Mouse (Mus musculus) T-helper 1 cell (primary cell): ENCODE results near the gene Cyp2w1.
"Not testable (repeated sequence)": the region's sequence is repeated elsewhere in the genome, so short reads cannot be mapped to it uniquely, and the experiment has no call there.

Experiments used
- in situ Hi-C: fragments of 300-600 bp; cut with MboI, MseI; formaldehyde crosslinking; loops from one replicate; pipeline ENCODE4 v1.15.1; 2025; ENCODE audit warnings: high pct_unique_total_duplicates

Gene Cyp2w1

DNA sequence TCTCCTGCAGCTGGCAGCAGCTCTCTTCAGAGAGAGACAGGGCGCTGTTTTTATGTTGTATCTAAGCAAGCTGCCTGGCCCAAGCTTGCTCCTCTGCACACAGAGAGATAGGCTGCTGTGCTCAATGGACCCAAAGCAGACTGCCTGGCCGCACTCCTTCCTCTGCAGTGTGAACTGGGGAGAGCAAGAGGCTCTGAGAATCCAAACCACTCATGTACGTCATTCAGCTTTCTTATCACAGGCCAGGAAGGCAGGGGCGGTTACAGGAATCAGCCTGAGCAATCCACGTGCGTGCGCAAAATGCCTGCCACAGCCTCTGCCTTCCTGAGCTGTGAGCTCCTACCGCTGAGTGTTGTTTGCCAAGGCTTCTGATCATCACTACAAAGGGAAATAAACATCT lies 30.3 kb downstream of the Cyp2w1 start:
- in situ Hi-C loops: no loop called here

DNA sequence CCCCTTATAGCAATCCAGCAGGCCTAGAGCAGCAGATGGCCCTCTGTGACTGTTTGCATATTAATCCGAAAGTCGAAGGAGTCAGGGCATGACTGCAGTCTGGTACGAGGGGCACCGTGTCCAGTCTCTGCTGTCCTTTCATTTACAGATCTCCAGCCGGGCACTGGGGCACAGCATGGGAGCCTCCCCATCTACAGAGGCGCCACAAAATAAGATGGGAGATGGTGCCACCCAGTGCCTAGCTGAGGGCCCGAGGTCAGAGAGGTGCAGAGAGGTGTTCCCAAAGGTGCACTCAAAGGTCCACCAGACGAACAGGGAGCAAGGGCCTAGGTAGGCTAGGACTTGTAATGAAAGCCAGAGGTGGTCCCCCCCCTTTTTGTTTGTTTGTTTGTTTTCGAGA lies 30.8 kb downstream of the Cyp2w1 start:
- in situ Hi-C loops: no loop called here

DNA sequence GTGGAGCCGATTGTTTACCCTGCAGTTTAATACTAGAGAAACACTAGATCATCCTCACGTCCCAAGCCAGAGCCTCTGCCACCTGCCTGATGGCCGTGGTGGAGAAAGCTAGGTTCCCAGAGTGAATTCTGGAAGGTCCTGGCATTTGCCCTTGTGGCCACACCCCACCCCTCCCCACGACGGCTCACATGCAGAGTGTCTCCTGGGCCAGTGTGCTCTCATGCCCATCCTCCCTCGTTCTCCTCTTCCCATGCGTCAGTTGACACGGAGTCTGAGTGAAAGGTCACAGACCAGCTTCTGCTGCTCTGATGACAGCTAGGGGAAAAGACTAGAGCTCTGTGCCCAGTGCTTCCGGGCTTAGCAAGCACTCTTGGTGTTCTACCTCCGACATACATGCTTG lies 32.1 kb downstream of the Cyp2w1 start:
- in situ Hi-C loops: no loop called here

DNA sequence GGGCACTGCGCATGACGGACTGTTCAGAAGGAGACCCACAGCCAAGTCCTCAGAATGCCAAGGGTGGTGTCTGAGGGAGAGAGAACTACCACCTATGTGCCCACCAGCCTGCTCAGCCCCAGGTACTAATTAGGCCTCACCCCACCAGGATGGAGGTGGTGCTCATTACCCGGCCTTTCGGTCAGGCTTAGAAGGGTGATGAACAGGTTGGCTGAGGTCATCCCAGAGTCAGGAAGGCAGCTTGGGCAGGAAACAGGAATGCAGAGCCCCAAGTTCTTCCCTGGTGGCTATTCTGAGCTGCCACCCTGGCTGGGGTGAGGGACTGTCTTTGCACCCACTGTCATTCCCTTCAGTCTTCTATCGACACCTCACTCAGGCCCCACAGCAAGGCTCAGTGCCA lies 33.6 kb downstream of the Cyp2w1 start:
- in situ Hi-C loops: no loop called here

DNA sequence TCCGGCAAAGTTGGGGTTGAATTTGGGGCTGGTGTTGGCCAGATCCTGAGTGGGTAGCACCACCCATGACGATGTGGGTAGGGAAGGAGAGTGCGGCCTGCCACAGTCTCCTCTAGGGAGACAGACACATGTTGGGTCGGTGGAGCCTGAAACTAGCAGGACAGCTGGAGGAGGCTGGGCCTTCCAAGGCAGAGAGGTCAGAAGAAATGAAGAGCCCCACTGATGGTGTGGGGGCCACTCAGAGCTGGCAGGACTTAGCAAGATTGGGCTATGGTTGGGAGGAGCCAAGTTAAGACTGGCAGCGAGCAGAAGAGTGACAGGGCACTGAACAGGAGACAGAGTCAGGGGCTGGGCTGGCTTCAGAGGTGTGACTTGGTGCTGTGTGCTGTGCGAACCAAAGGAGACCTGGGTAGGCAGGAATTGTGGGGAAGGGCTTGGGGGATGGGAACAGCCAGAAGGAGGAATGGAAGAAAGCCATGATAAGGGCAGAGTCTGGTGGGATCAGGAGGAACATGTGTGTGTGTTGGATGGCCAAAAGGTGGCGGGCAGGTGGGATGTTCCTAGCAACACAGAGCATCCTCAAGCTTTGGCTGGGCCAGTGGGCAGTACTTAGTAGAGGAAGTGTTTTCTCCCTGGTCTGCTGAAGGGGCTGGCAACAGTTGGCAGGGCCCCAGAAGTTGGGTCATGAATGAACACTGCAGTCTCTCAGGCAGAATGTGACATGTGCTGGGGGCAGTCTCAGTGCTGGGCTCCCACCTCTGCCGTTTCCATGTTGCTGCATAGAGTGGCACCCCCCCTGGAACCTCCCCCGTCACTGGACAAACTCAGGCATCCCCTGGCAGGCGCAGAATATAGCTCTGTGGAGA lies 35.1 kb downstream of the Cyp2w1 start:
- in situ Hi-C loops: no loop called here

DNA sequence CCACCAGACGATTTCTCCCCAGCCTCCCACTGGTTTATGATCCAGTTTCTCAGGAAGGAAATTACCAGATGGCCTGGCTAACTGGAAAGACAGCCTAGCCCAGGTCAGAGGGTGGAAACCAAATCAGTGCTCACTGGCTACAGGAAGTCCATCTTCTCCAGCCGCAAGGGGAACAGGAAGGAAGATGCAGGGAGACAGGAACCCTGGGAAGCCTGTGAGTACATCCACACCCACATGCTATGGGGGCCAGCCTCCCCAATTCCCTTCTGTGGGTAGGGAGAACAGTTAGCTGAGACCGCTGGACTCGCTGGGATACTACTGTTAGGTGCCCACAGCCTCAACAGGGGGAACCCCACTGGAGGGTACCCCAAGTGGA lies 35.8 kb downstream of the Cyp2w1 start:
- in situ Hi-C loops: no loop called here

DNA sequence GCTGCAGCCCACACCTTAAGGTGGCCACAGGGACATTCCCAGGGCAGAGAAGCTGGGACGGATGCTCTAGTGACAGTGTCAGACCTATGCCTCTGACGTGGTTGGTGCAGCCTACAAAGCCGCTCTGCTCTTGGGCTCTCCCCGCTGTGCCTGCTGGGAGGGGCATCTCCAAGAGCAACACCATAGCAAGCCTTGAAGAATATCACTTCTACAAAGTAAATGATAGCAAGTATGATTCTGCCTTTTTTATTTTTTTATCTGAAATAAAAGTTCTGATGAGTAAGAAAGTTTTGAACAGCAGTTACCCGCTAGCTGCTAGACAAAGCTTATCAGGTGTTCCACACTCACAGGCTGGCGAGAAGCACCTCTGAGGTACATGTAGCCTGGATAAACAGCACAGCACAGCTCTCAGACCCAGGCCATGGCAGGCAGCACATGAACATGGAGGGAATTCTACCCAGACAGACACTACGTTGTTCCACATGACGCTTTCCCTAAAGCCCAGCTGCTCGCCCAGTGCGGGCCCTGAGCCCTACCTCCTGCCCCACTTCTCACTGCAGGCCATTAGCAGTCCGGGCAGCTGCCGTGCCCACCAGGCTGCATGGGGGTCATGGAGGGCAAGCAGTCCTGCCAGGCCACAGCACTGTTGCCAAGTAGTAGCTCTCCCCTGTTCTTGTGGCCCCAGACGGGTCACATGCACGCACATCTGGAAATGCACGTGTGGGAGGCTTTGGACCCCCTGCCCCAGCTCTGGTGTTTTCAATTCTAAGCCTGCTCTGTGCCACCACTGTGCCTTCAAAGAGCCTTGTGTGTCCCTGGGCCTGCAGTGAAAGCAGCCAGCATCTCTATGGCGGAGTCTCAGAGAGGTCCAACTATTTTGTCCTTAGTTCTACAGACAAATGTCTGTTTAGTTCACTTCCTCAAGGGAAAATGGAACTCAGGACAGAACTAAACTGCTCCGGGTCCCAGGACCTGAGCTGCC lies 36.6 kb downstream of the Cyp2w1 start:
- in situ Hi-C loops: no loop called here

DNA sequence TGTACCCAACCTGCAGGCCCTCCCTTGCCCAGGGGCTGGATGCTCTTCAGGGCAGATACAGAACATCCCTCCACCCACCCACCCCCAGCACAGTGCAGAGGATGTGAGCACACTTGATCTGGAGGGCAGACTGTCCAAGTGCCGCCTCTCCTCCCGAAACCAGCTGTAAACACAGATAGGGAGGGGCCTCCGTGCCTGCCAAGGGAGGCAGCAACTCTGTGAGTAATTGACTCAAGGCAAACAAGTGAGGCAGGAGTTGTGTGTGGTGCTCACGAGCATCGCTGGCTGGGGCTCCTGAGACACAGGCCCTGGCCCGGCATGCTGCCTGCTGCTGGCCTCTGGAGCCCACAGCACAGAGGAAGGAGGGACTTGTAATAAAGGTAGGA lies 37.3 kb downstream of the Cyp2w1 start:
- in situ Hi-C loops: no loop called here

DNA sequence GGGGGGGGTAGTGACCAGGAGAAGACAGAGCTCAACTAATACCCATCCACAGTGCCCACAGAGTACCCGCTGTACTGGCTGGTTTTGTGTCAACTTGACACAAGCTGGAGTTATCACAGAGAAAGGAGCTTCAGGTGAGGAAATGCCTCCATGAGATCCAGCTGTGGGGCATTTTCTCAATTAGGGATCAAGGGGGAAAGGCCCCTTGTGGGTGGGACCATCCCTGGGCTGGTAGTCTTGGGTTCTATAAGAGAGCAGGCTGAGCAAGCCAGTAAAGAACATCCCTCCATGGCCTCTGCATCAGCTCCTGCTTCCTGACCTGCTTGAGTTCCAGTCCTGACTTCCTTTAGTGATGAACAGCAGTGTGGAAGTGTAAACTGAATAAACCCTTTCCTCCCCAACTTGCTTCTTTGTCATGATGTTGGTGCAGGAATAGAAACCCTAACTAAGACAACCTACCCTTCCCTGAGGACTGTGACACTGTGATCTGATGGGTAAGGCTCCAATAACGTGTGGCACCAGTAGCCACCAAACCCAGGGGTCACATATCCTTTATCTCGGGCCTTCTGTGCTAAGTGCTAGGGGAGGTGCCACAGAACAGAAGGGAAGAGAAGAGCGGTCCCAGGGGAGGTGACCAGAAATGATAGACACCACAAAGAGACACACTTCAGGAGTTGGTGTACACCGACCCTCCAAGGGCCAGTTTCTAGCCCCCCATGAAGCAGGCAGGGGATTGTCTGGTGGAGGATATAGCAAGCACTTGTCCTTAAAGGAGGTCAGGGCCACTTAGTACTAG lies 38.1 kb downstream of the Cyp2w1 start:
- in situ Hi-C loops: not testable (repeated sequence)

DNA sequence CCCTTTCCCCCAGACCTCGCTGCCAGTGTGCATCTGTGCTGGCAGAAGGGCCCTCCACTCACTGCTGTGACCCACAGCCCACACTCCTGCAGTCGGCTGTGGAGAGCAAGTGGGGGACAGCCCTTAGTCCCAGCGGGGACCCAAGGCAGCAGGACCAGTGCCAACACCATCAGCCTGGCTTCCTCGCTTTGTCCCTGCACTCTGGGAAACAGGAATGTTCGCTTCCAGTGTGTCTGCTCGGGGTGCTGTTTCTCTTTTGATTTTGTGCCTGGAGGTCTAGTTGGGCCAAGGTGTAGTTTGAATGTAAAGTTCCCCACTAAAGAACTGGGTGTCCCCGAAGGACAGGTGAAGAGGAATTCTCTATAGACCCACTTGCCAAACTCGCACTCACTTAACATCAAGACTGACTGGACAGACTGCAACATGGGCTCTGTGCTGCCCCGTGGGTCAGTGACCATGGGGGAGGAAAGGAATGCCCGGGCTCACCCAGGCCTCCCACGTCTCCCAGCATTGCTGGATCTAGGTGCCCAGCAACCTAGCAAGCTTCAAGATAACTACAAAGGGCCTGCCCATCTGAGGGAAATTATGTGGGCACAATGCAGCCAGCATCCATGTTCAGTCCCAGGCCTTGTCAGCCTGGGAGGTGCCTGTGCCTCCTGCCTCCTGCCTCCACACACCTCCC lies 39.0 kb downstream of the Cyp2w1 start:
- in situ Hi-C loops: no loop called here

DNA sequence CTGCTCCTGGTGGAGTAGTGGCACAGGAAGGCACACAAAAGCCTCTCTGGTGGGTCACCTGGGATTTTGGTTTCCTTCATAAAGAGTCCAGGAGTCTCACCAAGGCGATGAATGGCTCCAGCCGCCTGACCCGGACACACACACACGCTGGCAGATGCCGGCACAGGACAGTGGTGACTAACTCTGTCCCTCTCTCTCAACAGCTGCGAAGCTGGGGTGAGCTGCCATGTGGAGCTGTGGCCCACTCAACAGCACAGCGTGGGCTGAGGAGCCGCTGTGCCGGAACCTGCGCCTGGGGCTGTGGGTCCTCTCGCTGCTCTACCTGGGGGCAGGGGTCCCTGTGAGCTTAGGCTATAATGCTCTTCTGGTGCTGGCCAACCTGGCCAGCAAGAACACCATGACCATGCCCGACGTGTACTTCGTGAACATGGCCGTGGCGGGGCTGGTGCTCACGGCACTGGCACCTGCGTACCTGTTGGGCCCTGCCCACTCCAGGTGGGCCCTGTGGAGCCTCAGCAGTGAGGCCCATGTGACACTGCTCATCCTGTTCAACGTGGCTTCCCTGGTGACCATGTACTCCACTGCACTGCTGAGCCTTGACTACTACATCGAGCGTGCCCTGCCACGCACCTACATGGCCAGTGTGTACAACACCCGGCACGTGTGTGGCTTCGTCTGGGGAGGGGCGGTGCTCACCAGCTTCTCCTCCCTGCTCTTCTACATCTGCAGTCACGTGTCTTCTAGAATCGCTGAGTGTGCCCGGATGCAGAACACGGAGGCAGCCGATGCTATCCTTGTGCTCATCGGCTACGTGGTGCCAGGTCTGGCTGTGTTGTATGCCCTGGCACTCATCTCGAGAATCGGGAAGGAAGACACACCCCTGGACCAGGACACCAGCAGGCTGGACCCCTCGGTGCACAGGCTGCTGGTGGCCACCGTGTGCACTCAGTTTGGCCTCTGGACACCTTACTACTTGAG lies 40.1 kb downstream of the Cyp2w1 start:
- in situ Hi-C loops: no loop called here

DNA sequence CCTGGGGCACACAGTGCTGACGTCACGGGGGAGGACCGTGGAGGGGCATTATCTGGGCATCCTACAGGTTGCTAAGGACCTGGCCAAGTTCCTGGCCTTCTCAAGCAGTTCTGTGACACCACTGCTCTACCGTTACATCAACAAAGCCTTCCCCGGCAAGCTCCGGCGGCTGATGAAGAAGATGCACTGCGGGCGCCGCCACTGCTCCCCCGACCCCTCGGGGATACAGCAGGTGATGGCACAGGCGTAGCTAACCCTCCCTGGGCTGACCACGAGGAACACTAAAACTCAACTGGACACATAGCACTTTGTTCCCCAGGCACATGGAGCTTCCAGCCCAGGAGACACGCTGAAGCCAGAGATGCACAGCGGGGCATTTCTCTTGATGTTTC lies 40.8 kb downstream of the Cyp2w1 start:
- in situ Hi-C loops: no loop called here

DNA sequence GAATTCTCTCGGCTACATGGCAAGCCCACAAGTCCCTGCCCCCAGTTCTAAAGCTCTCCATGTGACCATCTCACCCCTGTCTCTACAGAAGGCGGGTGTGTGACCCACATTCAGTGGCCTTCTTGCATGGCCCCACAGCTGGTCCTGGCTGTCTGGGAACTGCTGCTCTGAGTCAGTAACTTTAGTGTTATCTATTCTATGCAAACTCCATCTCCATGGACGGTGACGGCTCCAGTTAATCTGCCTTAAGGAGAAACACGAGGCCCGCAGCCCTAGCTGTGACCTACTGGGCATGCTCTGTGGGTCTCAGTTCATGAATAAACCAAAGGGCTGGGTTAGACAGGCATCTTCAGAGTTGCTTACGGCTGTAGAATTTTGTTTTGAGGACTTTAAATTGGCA lies 42.0 kb downstream of the Cyp2w1 start:
- in situ Hi-C loops: no loop called here

DNA sequence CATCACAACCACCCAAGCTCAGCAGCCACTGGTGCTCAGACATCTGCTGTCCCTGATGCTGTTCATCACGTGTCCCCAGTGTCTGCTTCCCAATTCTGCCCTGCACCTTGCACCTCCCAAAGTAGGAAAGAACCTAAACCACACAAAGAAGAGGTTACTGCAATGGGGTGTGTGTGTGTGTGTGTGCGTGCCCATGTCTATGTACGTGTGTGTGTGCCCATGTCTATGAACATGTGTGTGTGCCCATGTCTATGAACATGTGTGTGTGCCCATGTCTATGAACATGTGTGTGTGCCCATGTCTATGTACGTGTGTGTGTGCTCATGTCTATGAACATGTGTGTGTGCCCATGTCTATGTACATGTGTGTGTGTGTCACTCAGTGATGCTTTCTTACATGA lies 43.1 kb downstream of the Cyp2w1 start:
- in situ Hi-C loops: no loop called here

DNA sequence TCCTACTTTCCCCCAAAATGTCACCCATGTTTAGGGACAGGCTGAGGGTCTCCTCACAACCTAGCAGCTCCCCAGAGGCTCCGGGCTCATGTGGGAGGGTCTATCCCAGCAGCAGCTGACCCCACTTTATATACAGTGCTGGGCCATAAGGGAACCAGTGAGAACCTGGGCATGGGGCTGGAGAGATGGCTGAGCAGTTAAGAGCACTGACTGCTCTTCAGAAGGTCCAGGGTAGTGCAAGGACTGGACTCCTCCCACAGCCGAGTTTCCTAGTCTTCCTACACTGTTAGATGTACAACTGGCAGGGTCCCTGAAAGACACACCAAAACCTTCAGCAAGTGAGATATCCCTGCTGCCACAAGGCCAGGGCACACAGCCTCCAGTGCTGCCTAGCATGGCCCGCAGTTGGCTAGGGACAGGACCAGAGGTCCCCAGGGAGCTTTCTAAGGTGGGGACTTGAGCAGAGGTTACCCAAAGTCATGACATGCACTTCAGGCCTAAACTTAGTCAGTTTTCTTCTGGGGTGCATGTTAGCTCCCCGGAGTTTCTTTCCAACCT lies 45.0 kb downstream of the Cyp2w1 start:
- in situ Hi-C loops: no loop called here

DNA sequence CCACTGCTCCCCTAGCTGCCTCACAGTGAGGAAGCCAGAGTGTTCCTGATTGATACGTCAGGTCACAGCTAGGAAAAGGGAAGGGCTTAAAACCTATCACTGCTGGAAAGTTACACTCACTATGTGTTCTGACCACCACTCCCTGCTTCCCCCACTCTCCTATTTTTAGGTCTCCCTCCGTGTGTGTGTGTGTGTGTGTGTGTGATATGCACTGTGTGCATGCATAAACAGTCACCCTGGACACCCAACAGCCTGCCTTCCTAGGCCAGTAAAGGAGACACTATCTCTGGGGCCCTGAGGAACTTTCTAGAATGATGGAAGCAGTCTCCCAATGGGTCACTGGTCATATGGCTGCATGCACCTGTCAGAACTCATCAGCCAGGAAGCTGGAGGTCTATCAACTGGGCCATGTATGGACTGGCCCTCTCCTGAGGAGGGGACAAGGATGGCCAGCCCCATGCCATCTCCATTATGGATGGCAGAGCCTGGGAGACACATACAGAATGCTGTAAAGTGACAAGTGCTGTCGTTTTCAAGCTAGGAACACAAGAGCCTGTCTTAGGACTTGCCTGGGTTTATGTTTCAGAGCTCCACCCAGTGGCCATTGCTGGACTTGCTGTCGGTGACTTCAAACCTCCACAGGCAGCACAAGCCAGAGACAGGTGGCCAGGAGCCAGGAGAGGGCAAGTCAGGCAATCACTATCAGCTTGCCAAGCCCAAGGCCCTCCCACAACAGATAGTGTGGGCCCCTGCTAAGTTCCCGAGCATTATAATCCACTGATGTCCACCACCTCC lies 45.7 kb downstream of the Cyp2w1 start:
- in situ Hi-C loops: no loop called here

DNA sequence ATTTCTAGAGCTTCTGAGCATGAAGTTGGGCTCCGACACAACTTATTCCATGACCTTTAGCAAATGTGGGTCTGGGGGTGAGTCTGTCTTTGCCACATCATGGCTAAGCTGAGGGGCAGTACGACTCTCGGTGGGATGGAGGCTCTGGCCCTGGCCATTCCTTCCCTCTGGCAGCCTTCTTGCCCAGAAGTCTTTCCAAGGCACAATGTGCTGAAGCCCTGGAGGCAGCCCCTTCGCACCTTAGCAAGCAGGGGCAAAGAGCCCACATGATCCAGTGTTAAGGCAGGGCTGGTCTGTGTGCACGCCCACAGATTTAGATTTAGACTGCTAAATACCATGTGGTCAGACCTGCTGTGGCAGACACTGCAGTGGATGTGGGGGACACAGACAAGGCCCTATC lies 46.4 kb downstream of the Cyp2w1 start:
- in situ Hi-C loops: no loop called here

DNA sequence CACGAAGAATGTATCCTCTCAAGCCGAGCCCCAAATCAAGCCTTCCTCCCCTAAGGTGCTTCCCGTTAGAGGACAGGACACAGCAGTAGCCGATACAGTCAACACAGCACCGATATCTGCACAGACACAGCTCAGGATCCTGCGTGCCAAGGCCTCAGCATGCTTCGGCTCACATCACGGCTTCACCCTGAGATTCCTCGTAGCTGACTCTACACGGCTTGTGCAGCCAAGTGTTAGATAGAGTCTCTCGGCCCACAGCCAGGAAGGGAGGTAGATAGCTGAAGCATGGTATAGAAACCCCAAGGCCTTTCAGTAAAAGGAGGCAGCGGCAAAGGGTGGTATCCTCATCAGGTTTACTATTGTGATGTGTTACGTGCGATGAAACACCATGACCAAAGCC lies 47.6 kb downstream of the Cyp2w1 start:
- in situ Hi-C loops: loop anchor here (5.0 kb wide), 1 partner anchor 38 kb away; no protein-coding TSS in a partner anchor

DNA sequence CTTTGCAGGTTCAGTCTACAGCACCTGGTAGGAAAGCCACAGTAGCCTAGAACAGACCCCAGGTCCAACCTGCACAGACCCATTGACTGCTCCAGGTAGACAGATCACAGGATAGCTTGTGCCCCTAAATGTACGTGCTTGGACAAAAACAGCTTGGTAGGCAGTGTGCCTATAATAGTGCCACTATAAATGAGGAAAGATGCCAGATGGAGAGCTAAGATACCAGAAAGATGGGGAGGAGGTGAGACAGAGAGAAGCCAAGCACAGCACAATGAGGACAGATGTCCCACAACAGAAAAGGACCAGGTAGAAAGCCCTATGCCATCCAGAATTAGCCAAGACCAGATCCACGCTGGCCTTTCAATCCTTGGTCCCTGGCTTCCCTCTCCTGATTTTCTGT lies 49.7 kb downstream of the Cyp2w1 start:
- in situ Hi-C loops: loop anchor here (5.0 kb wide), 1 partner anchor 40 kb away; no protein-coding TSS in a partner anchor
